Comparison of ENCODE assay signal across 30 mouse cellular contexts in the genomic region with DNA sequence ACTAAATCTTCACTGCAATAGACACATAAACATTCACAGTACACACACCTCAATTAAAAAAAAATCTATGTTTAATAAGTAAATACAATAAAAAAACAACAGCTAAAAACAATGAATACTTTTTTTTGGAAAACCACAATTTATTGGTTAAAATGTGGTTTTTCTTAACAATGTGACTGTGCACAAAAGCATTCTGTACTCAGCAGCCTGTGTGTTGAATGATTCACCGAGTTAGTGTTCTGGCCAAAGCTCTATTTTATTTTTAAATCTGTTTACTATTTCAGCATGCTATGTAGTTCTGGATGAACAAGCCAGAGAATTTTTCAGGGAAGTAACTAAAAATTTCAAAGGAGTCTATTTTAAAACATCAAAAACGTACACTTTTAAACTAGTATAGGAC. TPM values are rescaled to one million over a fixed set of nuclear protein-coding genes. Genes with fewer than 3 reads are reported as not detected.
DNase-seq lines count a peak whose midpoint lies in the region; ATAC-seq and TF ChIP-seq lines count a peak whose summit lies in the region.
"Had no signal": no experiment of that assay in that cellular context is flagged by ENCODE, and none has a peak within 500 bp of the region (broad histone marks: within the 10 kb centered on the region; RNA-seq: fewer than 3 reads in every experiment).

No protein-coding gene starts in this region.

- no peak overlapping the region for H3K9ac ChIP-seq in forebrain, embryonic 14.5 days (ENCODE audit: low read length)
- H3K9ac ChIP-seq: forebrain, postnatal 0 days; heart, embryonic 13.5 days; hindbrain, embryonic 14.5 days; limb, embryonic 13.5 days; lung, embryonic 15.5 days; midbrain, embryonic 13.5 days had no signal

- peak overlapping the region; percentile 5; the same call in 1 of the 2 replicates for H3K4me3 ChIP-seq in gastrocnemius, adult 2 months
- H3K4me3 ChIP-seq in C2C12 (ENCODE audit: insufficient read depth, poor library complexity, severe bottlenecking), result peak overlapping the region; percentile 90
- H3K4me3 ChIP-seq in forebrain, embryonic 14.5 days (ENCODE audit: low read depth, low read length), result no peak overlapping the region
- H3K4me3 ChIP-seq: heart, adult 2 months; heart, embryonic 13.5 days; limb, embryonic 13.5 days; lung, embryonic 15.5 days; midbrain, embryonic 13.5 days had no signal

- intact Hi-C loops in gastrocnemius, adult 2 months (cut with DNase I), result no loop called here

- no peak overlapping the region for H3K4me2 ChIP-seq in forebrain, embryonic 14.5 days (ENCODE audit: low read length)
- H3K4me2 ChIP-seq: heart, embryonic 13.5 days; hindbrain, embryonic 14.5 days; limb, embryonic 13.5 days; liver, embryonic 11.5 days; lung, embryonic 15.5 days; midbrain, embryonic 13.5 days had no signal

- H3ac ChIP-seq in C2C12 (ENCODE audit: control insufficient read depth, insufficient read length, low read depth), result no peak overlapping the region

- 80% methylated on average over 2 of the region's 2 CpGs for WGBS in forebrain, embryonic 14.5 days

- H3K79me2 ChIP-seq in C2C12 (ENCODE audit: control insufficient read depth, insufficient read depth), result peaks cover 81% of the 10 kb centered on the region

- no peaks in the 10 kb centered on the region for H3K9me3 ChIP-seq in forebrain, embryonic 14.5 days (replicated peaks; ENCODE audit: control insufficient read depth, low read length)
- H3K9me3 ChIP-seq: limb, embryonic 13.5 days; lung, embryonic 15.5 days; midbrain, embryonic 13.5 days had no signal

- no peak for TF ChIP-seq CTCF in gastrocnemius, adult 2 months (IDR thresholded peaks at IDR 0.05)
- TF ChIP-seq CTCF in C2C12 (IDR thresholded peaks at IDR 0.05; ENCODE audit: control insufficient read depth, insufficient read depth, insufficient read length), result no peak

- peak overlapping the region; percentile 76 for H3K27ac ChIP-seq in gastrocnemius, adult 2 months
- H3K27ac ChIP-seq in forebrain, embryonic 14.5 days (ENCODE audit: low read depth, low read length), result no peak overlapping the region
- H3K27ac ChIP-seq: heart, adult 2 months; heart, embryonic 13.5 days; hindbrain, embryonic 14.5 days; limb, embryonic 13.5 days; lung, embryonic 15.5 days; midbrain, embryonic 13.5 days had no signal

- peaks cover 46% of the 10 kb centered on the region for H3K36me3 ChIP-seq in C2C12 (ENCODE audit: control insufficient read depth, insufficient read depth)
- H3K36me3 ChIP-seq in forebrain, embryonic 14.5 days (ENCODE audit: control insufficient read depth, insufficient read depth, low read length), result no peaks in the 10 kb centered on the region
- H3K36me3 ChIP-seq: heart, embryonic 13.5 days; limb, embryonic 13.5 days; lung, embryonic 15.5 days; midbrain, embryonic 13.5 days had no signal

- H3K4me1 ChIP-seq in forebrain, embryonic 14.5 days (ENCODE audit: control insufficient read depth, insufficient read depth, low read length), result no peaks in the 10 kb centered on the region; the same call in 1 of the 2 replicates

- DNase-seq in gastrocnemius, adult 2 months, result no peak
- no peak for DNase-seq in gastrocnemius, adult 8-10 months (ENCODE audit: low spot score in 2 of 2)
- peak; percentile 58 for DNase-seq in brain, adult 2 months (ENCODE audit: low read depth, low spot score)
- no peak for DNase-seq in forebrain, embryonic 14.5 days (ENCODE audit: low spot score)
- no peak for DNase-seq in spleen, postnatal 10 days (ENCODE audit: low spot score in 2 of 2)
- DNase-seq in adrenal gland, postnatal 4 days (ENCODE audit: low spot score in 2 of 2), result no peak
- DNase-seq: adrenal gland, postnatal 14 days; B cell, adult 2 months; cerebellum, adult 2 months; cerebellum, postnatal 14 days; forebrain, postnatal 0 days; gastrocnemius, postnatal 36 days; heart, adult 2 months; heart, postnatal 10 days; kidney, adult 9 months; kidney, postnatal 10 days; layer of hippocampus, adult 9-11 months; retina, postnatal 1 day; right cerebral cortex, postnatal 14 days; thymus, postnatal 25 days had no signal

- peaks cover 56% of the 10 kb centered on the region for H3K79me3 ChIP-seq in C2C12 (ENCODE audit: low read depth)

- no peaks in the 10 kb centered on the region for H3K27me3 ChIP-seq in C2C12 (ENCODE audit: control insufficient read depth, insufficient read depth, insufficient read length)
- peaks cover 13% of the 10 kb centered on the region for H3K27me3 ChIP-seq in forebrain, embryonic 14.5 days (replicated peaks; ENCODE audit: control insufficient read depth, insufficient read depth, low read length)
- H3K27me3 ChIP-seq: CH12.LX, Patski had no signal

- no peak for ATAC-seq in forebrain, embryonic 14.5 days
- ATAC-seq: forebrain, postnatal 0 days; intestine, postnatal 0 days; midbrain, embryonic 13.5 days; Patski had no signal

TF ChIP-seq in C2C12, 6 proteins besides CTCF, POLR2A, EP300 and RAD21:
- TF ChIP-seq FOSL1 (IDR thresholded peaks at IDR 0.05; ENCODE audit: insufficient read depth, low read length, poor library complexity, severe bottlenecking), result peak; percentile 17
- no peak for TF ChIP-seq CEBPB (IDR thresholded peaks at IDR 0.05; ENCODE audit: low read depth)

RNA-seq across cellular contexts. Expression of gene Lgals3, which starts 9.0 kb away (rescaled TPM):
- total RNA-seq in gastrocnemius, adult 2 months (2021), result 1 to 10 TPM; 2.9 to 4.0 TPM
- total RNA-seq in gastrocnemius, adult 8-10 months (2022), result 1 to 10 TPM; 2.1 to 8.5 (median 4.6) TPM
- polyA plus RNA-seq in C2C12 (2012; fragmentation: generic; extraction: Trizol), result 1,338 TPM
- 2.3 and 3.1 TPM in 2 replicates for polyA plus RNA-seq in forebrain, embryonic 14.5 days (2014; fragmentation: Nextera tagmentation; extraction: Ambion mirVana)
- 10 to 100 TPM in 1 of 2 experiments, 1 to 10 TPM in 1; 5.9 to 11.8 TPM for total RNA-seq in adrenal gland, postnatal 4 days (2021)

RNA-seq across cellular contexts. Expression of gene Dlgap5, which starts 41.7 kb away (rescaled TPM):
- not detected for total RNA-seq in gastrocnemius, adult 2 months (2021)
- not detected for total RNA-seq in gastrocnemius, adult 8-10 months (2022)
- 34.2 TPM for polyA plus RNA-seq in C2C12 (2012; fragmentation: generic; extraction: Trizol)
- 18.3 and 23.5 TPM in 2 replicates for polyA plus RNA-seq in forebrain, embryonic 14.5 days (2014; fragmentation: Nextera tagmentation; extraction: Ambion mirVana)
- 10 to 100 TPM; 20.6 to 26.8 TPM for total RNA-seq in adrenal gland, postnatal 4 days (2021)

Comparison
In these comparisons a context has a peak if more than half of its experiments do, and no peak if none do; other contexts are left out.
1. RNA of gene Dlgap5, which starts 41.7 kb away (total RNA-seq): 20.6 to 26.8 TPM in adrenal gland, postnatal 4 days; not detected in gastrocnemius, adult 2 months and not detected in gastrocnemius, adult 8-10 months; every median in the first group is over 10 times any median in the second.